Mouse (Mus musculus): ENCODE measurements around the gene Fxyd2.

The Fxyd2 gene

DNA sequence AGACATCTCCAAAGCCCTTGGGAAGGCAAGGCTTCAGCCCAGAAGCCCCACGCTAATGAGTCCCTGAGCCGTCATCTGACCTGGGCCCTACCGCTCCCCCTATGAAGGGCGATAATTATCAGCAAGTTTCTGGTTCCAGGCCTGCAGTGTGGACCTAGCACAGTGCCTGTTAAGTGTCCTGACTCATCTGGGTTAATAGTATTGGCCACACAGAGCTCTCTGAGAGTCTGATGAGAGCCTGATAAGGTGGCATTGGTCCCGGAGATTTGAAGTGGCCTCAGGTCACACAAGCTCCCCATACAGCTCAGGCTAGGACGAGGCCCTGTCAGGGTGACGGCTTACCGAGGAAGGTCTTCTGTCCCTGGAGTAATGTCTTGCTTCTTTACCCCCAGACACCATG lies 9.9 kb upstream of the Fxyd2 start:
- DNase-seq (ENCODE audit: low spot score in 2 of 2) = no peak

GRCm38 (mm10) chr9:45391299-45391698 lies 8.2 kb upstream of the Fxyd2 start:
- no peak for DNase-seq (ENCODE audit: low spot score in 2 of 2)

- no peak for DNase-seq (ENCODE audit: low spot score in 2 of 2)
Measured at GRCm38 (mm10) chr9:45395218-45395617, 4.3 kb upstream of the Fxyd2 start.

DNA sequence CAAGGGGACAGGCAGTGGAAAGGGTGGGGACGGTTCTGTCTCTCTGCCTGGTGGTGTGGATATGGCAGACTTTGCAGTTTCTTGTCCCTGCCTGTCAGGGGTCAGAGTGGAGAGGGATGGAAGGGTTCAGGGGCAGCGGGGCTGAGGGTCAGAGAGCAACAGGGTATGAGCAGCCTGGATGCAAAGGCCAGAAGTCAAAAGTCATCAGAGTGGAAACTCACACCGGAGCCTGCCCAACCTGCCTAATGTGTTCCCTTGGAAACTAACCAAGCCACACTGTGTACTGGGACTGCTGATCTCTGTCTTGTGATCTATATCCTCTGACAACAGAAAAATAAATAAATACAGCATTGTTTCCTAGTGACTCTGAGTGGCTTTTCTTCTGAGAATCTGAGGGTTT lies 3.7 kb upstream of the Fxyd2 start:
- no peak for DNase-seq (ENCODE audit: low spot score in 2 of 2)

DNA sequence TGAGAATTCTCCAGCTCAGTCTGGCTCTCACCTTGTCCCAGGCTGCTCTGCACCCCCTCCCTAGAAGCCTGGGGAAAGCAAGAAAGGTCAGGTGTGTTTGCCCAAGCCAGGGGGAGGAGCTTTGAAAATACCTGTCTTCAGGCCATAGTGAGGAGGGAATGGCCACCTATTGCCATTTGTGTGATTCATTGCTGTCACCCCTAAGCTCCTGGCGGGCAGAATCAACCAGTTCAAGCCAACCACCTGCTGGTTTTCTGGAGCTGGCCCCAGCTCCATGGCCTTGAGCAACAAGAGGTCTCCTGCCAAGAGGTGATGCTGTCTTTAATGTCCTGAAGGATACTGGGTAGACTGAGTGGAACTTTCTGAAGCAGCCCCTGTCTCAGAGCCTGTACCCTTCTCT lies 1.1 kb upstream of the Fxyd2 start:
- no peak for DNase-seq (ENCODE audit: low spot score in 2 of 2)

DNA sequence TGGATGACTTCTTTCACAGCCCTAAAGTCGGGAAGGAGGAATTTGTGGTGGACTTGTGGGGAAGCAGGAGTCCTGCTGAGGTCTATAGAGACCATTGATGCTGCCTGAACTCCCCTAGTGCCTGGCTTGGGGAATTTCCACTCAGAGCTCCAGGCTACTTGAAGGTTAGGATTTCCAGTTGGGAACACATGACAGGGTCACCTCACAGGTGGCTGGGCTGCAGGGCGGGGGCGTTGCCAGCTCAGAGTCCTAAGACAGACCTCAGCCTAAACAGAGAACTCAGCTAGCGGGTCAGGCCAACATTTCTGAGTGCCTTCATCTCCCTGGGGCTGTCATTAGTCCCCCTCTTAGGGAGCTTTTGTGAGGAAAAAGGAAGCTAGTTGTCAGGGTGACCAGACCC lies 2.4 kb downstream of the Fxyd2 start:
- no peak for DNase-seq (ENCODE audit: low spot score in 2 of 2)

- no peak for DNase-seq (ENCODE audit: low spot score in 2 of 2)
Measured at GRCm38 (mm10) chr9:45402957-45403356, 3.5 kb downstream of the Fxyd2 start.

DNA sequence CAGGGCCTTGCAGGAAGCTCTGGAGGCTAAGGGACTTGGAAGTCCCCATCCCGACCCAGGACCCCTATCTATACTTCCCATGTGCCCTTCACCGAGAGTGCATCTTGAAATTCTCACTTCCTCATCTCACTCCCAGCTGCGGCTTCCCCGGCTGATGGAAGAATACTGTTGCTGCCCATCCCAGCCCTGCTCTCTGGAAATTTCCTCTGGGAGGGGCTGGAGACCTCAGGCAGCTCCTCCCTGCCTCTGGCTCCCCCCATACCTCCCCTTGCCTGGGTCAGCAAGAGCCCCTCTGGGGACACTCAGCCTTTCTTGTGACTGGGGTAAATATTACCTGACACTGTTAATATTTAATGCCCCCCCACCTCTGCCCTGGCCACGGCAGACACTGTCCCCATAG lies 6.2 kb downstream of the Fxyd2 start:
- DNase-seq (ENCODE audit: low spot score in 2 of 2) = no peak

- DNase-seq (ENCODE audit: low spot score in 2 of 2) = no peak
Measured at GRCm38 (mm10) chr9:45406808-45407207, 7.3 kb downstream of the Fxyd2 start.

DNA sequence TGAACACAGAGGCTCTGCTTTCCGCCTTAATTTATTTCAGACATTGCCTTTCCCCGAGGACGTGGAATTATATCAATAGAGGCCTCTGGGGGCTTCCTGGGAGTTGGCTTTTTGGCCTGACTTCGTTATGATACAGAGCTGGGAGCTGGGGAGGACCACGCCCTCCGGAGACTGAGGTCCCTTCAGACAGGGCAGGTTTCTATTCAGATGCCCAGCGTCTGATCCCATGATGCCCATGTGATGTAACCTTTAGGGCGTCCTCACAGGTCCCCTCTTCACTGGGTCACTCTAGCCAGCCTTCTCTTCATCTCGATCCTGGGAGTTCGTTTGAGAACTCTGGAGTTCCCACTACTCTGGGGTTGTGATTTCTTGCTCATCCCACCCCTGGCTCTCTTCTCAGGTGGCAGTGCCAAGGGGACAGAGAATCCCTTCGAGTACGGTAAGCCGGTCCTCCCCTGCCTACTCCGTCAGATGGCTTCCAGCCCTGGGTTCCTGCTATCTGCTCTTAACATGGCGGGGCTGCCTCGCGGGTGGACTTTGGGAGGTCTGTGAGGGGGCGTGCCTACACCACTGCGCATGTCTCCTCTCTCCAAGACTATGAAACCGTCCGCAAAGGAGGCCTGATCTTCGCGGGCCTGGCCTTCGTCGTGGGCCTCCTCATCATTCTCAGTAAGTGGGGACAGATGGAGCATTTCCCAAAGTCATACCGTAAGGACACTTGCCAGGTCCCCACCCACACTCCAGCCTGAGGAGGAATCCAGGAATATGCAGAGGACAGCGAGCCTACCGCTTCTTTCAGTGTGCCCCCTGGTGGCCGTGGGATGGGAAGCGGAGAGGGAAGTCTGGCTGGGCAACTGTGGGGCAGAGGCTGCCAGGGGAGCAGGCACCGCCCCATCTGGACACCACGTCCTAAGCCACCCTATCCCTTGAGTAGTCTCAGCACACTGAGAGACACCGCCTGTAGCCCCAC lies 8.5 kb downstream of the Fxyd2 start:
- DNase-seq (ENCODE audit: low spot score in 2 of 2) = peak; percentile 16 to 74

DNA sequence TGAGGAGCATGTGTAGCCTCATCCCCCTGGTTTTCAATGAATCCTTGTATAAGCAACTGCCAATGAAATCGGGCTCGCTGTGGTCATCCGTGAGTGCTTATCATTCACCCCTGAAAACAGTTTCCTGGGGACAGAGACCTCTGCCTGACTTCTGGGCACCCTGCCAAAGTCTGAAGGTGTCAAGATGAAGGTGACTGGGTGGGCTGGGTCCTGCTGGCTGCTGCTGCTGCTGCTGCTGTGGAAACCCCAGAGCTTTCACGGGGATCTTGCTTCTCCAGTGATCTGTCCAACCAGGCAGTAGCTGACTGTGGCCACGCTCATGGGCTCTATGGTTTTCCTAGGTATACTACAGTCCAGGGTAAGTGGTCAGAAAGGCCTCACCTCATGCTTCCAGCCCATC lies 10.7 kb downstream of the Fxyd2 start:
- no peak for DNase-seq (ENCODE audit: low spot score in 2 of 2)

DNA sequence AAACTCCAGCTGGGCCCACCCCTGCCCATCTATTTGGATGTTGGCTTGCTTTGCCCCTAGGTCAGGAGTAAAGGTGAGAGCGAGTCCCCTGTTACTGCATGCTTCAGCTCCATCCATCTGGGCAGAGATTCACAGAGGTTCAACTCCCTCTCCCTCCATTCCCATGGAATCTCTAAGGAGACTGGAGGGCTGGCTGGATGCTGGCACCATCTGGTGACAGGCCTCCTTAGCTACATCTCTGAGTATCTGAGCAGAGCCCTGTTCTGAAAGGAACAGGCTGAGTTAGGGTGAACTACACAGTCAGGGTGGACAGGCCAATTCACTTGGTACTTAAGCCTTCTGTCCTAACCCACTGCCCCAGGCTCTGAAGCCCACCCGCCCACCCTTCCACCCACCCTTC lies 11.1 kb downstream of the Fxyd2 start:
- no peak for DNase-seq (ENCODE audit: low spot score in 2 of 2)

DNA sequence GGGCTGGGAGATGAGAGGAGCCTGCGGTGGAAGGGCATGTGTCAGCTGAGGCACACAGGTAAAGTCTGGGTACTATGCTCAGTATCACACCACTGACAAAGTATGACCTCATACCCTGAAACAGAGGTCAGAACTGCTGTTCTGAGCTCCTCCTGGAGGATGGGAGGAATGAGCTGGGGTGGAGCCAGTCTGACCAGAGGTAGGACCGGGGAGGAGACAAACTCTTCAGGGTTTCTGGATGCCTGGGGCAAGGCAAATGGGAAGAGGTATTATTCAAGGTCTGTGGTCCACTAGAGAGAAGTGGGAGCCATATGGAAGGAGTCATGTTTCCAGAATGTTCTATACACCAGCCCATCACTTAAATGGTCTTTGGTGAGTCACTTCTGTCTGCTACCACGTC lies 11.6 kb downstream of the Fxyd2 start:
- DNase-seq (ENCODE audit: low spot score in 2 of 2) = no peak

- DNase-seq (ENCODE audit: low spot score in 2 of 2) = peak in 1 of 2 experiments; percentile 28
Measured at GRCm38 (mm10) chr9:45411803-45412202, 12.3 kb downstream of the Fxyd2 start.

DNA sequence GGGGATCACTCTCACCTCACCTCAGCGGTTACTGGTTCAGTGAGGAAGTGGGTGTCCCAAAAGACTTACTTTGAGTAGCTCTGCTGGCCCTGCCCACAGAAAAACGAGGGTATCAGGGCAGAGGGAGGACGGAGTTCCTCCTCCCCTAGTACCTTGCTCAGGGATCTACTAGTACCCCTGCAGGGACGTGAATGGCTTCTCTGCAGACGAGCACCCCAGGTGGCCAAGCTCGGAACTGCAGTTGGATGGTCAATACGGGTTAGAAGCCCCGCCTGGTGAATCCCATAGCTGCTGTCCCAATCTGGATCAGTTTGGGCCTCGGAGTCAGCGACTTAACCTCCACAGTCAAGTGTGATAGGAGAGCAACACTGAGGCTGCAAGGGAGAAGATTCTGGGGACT lies 12.8 kb downstream of the Fxyd2 start:
- DNase-seq (ENCODE audit: low spot score in 2 of 2) = peak; percentile 81 to 91

DNA sequence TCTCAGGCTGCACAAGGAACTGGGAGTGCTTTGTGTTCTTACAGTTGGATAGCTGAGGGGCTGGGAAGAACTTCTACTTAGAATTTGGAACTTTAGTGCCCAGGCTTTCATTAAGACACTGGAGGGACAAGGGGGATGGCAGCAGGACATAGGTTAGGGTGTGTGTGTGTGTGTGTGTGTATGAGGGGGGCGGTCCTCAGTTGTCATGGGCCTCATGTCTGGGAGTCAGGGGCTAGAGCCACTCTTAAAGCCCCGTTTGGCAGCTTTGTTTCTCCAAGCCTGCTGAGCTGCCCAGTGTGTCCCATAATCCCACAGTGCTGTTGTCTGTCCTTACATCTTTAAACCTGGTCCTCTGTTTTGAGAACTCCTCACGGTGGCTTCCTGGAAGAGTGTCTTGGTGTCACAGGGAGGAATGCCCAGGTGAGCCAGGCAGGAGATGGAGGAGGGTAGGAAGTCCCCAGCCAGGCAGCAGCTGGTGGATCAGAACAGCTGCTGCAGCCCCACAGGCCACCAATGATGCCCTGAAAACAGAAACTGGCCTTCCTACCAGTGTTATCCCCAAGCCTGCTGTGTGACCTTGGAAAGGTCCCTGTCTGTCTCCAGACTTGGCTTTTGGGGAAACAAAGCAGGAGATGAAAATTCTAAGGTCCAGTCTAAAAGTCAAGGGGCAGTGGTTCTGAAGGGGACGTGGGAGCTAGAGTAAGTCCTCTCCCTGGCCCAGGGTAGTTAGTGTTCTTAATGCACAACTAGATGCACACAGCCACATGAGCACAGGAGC lies 13.4 kb downstream of the Fxyd2 start:
- no peak for DNase-seq (ENCODE audit: low spot score in 2 of 2)

GRCm38 (mm10) chr9:45413478-45414140 lies 14.1 kb downstream of the Fxyd2 start:
- DNase-seq (ENCODE audit: low spot score in 2 of 2) = peak in 1 of 2 experiments; percentile 65

DNA sequence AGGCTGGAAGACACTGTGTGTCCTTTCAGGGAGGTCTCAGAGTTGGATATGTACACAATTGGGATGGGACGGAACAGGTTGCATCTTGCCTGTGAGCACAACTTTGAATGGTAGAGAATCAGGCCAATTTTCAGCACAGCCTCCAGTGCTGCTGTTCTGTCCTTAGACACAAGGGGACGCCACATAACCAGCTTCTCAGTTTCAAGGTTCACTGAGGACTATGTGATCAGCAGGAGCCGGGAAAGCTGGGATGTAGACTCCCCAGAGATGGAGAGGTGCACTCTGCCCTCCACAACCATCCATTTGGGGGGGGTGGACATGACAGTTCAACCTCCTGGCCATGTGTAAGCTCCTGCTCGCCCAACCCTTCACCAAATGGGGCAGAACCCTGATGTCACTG lies 16.4 kb downstream of the Fxyd2 start:
- DNase-seq (ENCODE audit: low spot score in 2 of 2) = peak in 1 of 2 experiments; percentile 57

DNA sequence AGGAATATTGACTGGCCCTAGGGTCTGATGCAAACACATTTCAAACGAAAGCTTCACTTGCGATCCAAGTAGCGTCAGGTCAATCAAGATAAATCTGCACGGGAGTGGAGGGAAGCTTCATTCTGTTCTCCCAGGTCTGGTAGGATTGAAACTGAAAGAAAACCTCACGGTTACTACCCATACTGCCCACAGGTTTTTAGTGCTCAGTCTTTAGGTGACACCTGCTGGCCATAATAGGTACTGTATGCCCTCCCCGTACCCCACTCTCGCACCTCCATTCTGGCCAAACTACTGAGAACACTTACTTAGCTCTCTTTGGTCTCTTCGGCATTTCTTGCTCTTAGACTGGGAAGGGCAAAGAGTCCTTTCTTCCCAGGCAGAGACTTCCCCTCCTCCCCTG lies 17.8 kb downstream of the Fxyd2 start:
- DNase-seq (ENCODE audit: low spot score in 2 of 2) = peak; percentile 29 to 73

- no peak for DNase-seq (ENCODE audit: low spot score in 2 of 2)
Measured at GRCm38 (mm10) chr9:45418252-45418651, 18.8 kb downstream of the Fxyd2 start.

- DNase-seq (ENCODE audit: low spot score in 2 of 2) = peak in 1 of 2 experiments; percentile 44
Measured at GRCm38 (mm10) chr9:45421209-45421608, 21.7 kb downstream of the Fxyd2 start.

- no peak for DNase-seq (ENCODE audit: low spot score in 2 of 2)
Measured at GRCm38 (mm10) chr9:45422761-45423298, 23.4 kb downstream of the Fxyd2 start.

Measured in spleen, postnatal 10 days (tissue).